Mouse (Mus musculus): Measurements from ENCODE around the gene Cstad.

- TF ChIP-seq UBTF (IDR thresholded peaks at IDR 0.05; ENCODE audit: borderline replicate concordance, insufficient read depth, low read depth, low read length), result no peak
- no peak for TF ChIP-seq CTCF (IDR thresholded peaks at IDR 0.05 in 2 of 3, conservative IDR thresholded peaks at IDR 0.05 in 1 of 3; ENCODE audit: control insufficient read depth in 1 of 3, insufficient read depth in 1 of 3, low read depth in 2 of 3, low read length in 3 of 3, poor library complexity in 1 of 3, severe bottlenecking in 1 of 3)
- no peak for TF ChIP-seq E2F4 (IDR thresholded peaks at IDR 0.05; ENCODE audit: borderline replicate concordance, low read depth, low read length)
- no peak for TF ChIP-seq ZKSCAN1 (IDR thresholded peaks at IDR 0.05; ENCODE audit: low read depth, low read length)
- no peak for TF ChIP-seq MYB (IDR thresholded peaks at IDR 0.05; ENCODE audit: low read depth, low read length)
- TF ChIP-seq HCFC1 (IDR thresholded peaks at IDR 0.05; ENCODE audit: low read depth, low read length), result no peak
- no peak for TF ChIP-seq POLR2AphosphoS2 (IDR thresholded peaks at IDR 0.05; ENCODE audit: low read length)
- no peak for TF ChIP-seq EP300 (IDR thresholded peaks at IDR 0.05; ENCODE audit: low read depth in 1 of 2, low read length in 2 of 2)
- TF ChIP-seq MAX (IDR thresholded peaks at IDR 0.05; ENCODE audit: low read length), result no peak
- TF ChIP-seq POLR2A (IDR thresholded peaks at IDR 0.05; ENCODE audit: control insufficient read depth in 1 of 2, insufficient read depth in 1 of 2, low read depth in 1 of 2, low read length in 2 of 2, poor library complexity in 1 of 2), result no peak
- TF ChIP-seq GABPA (IDR thresholded peaks at IDR 0.05; ENCODE audit: low read depth, low read length), result no peak
- no peak for TF ChIP-seq TBP (IDR thresholded peaks at IDR 0.05; ENCODE audit: low read depth, low read length)
Observed at GRCm38 (mm10) chr2:30655746-30656145, 60.9 kb downstream of the Cstad start.

Data from MEL (cell line).